8 mouse cellular contexts compared by ENCODE assay signal in genomic region chr7:125420190-125420589, GRCm38 (mm10). TPM values are rescaled to one million over a fixed set of nuclear protein-coding genes. Genes with fewer than 3 reads are reported as not detected.
A peak's percentile ranks its signal among the peaks of the same experiment; 100 is the strongest.
DNase-seq lines count a peak whose midpoint lies in the region; ATAC-seq and TF ChIP-seq lines count a peak whose summit lies in the region.

No protein-coding gene starts in this region.

- H3K27ac ChIP-seq in hindbrain, embryonic 11.5 days (ENCODE audit: low read depth, low read length) = no peak overlapping the region
- no peak overlapping the region for H3K27ac ChIP-seq in hindbrain, embryonic 13.5 days
- H3K27ac ChIP-seq in liver, embryonic 14.5 days = no peak overlapping the region

- no peak overlapping the region for H3K4me3 ChIP-seq in hindbrain, embryonic 11.5 days (ENCODE audit: low read depth, low read length)
- no peak overlapping the region for H3K4me3 ChIP-seq in hindbrain, embryonic 13.5 days
- H3K4me3 ChIP-seq in liver, embryonic 14.5 days (ENCODE audit: insufficient read depth in 1 of 2, low read depth in 2 of 2, low read length in 2 of 2) = no peak overlapping the region

- 64% methylated on average over 2 of the region's 2 CpGs for WGBS in hindbrain, embryonic 11.5 days
- 67% methylated on average over 2 of the region's 2 CpGs for WGBS in hindbrain, embryonic 13.5 days
- WGBS in liver, embryonic 14.5 days (ENCODE audit: insufficient replicate concordance) = 55% methylated on average over 2 of the region's 2 CpGs

- H3K4me2 ChIP-seq in hindbrain, embryonic 11.5 days (replicated peaks; ENCODE audit: low read depth, low read length) = no peak overlapping the region
- H3K4me2 ChIP-seq in hindbrain, embryonic 13.5 days = no peak overlapping the region
- no peak overlapping the region for H3K4me2 ChIP-seq in liver, embryonic 14.5 days (ENCODE audit: low read depth)

- no peak for ATAC-seq in hindbrain, embryonic 11.5 days (ENCODE audit: low FRiP score)
- no peak for ATAC-seq in hindbrain, embryonic 13.5 days (ENCODE audit: low FRiP score)
- ATAC-seq in liver, embryonic 14.5 days (ENCODE audit: insufficient read depth) = peak; percentile 31; the same call in 1 of the 2 replicates

- peak; percentile 52 for DNase-seq in hindbrain, embryonic 11.5 days (ENCODE audit: low spot score)
- DNase-seq in A20 (ENCODE audit: low read depth, low spot score) (peak; percentile 73), MEL-GATA-1-ER (ENCODE audit: extremely low read depth, low read depth) (peak; percentile 44)
- peak; percentile 21 to 35 for DNase-seq in cerebellum, postnatal 36 days
- DNase-seq in liver, embryonic 14.5 days (ENCODE audit: low read depth in 3 of 3, low spot score in 3 of 3) = peak in 2 of 3 experiments; percentile 35 to 43
- peak; percentile 44 to 76 for DNase-seq in spleen, adult 18-20 months
- DNase-seq in frontal cortex, postnatal 36 days (ENCODE audit: low spot score in 2 of 2) = no peak

- H3K9ac ChIP-seq in hindbrain, embryonic 11.5 days (ENCODE audit: low read depth, low read length) = no peak overlapping the region
- no peak overlapping the region for H3K9ac ChIP-seq in hindbrain, embryonic 13.5 days
- no peak overlapping the region for H3K9ac ChIP-seq in liver, embryonic 14.5 days (replicated peaks)

- H3K9me3 ChIP-seq in hindbrain, embryonic 11.5 days (ENCODE audit: control insufficient read depth, low read length) = no peaks in the 10 kb centered on the region
- no peaks in the 10 kb centered on the region for H3K9me3 ChIP-seq in hindbrain, embryonic 13.5 days
- no peaks in the 10 kb centered on the region for H3K9me3 ChIP-seq in liver, embryonic 14.5 days (ENCODE audit: control insufficient read depth, low read length)

- H3K36me3 ChIP-seq in hindbrain, embryonic 11.5 days (ENCODE audit: control insufficient read depth, insufficient read depth, low read length) = no peaks in the 10 kb centered on the region
- H3K36me3 ChIP-seq in hindbrain, embryonic 13.5 days = no peaks in the 10 kb centered on the region
- H3K36me3 ChIP-seq in liver, embryonic 14.5 days (replicated peaks; ENCODE audit: control insufficient read depth, insufficient read depth, low read depth) = no peaks in the 10 kb centered on the region

- no peak for TF ChIP-seq EP300 in liver, embryonic 14.5 days (IDR thresholded peaks at IDR 0.05; ENCODE audit: low read depth)

- no peaks in the 10 kb centered on the region for H3K4me1 ChIP-seq in hindbrain, embryonic 11.5 days (replicated peaks; ENCODE audit: control insufficient read depth, insufficient read depth, low read length)
- no peaks in the 10 kb centered on the region for H3K4me1 ChIP-seq in hindbrain, embryonic 13.5 days (replicated peaks)
- peaks cover 0 to 10% of the 10 kb centered on the region in 2 experiments; a peak in 3 of 4 replicates for H3K4me1 ChIP-seq in liver, embryonic 14.5 days (replicated peaks; ENCODE audit: control insufficient read depth in 2 of 2, insufficient read depth in 2 of 2, low read length in 1 of 2)

- H3K27me3 ChIP-seq in hindbrain, embryonic 11.5 days (ENCODE audit: control insufficient read depth, insufficient read depth, low read length) = no peaks in the 10 kb centered on the region
- H3K27me3 ChIP-seq in hindbrain, embryonic 13.5 days = no peaks in the 10 kb centered on the region
- no peaks in the 10 kb centered on the region for H3K27me3 ChIP-seq in liver, embryonic 14.5 days (ENCODE audit: control insufficient read depth, insufficient read depth, low read length)

- TF ChIP-seq CTCF in liver, embryonic 14.5 days (IDR thresholded peaks at IDR 0.05; ENCODE audit: low read depth) = peak; percentile 94

RNA-seq across cellular contexts. Expression of gene Kdm8, which starts 24.3 kb away (rescaled TPM):
- polyA plus RNA-seq in hindbrain, embryonic 11.5 days (2014; fragmentation: Nextera tagmentation; extraction: Ambion mirVana) = 8.3 and 10.9 TPM in 2 replicates
- polyA plus RNA-seq in hindbrain, embryonic 13.5 days (2015; fragmentation: Nextera tagmentation; extraction: Ambion mirVana) = 5.4 and 5.9 TPM in 2 replicates
- 5.7 and 6.1 TPM in 2 replicates for polyA plus RNA-seq in liver, embryonic 14.5 days (2012; rRNA removed)
- polyA plus RNA-seq in liver, embryonic 14.5 days (2014; fragmentation: Nextera tagmentation; extraction: Ambion mirVana) = 4.7 and 6.4 TPM in 2 replicates

Comparison
In these comparisons a context has a peak if more than half of its experiments do, and no peak if none do; other contexts are left out.
1. DNase-seq: peak in hindbrain, embryonic 11.5 days (single experiment), A20 (single experiment), MEL-GATA-1-ER (single experiment), cerebellum, postnatal 36 days (2 of 2), liver, embryonic 14.5 days (2 of 3) and spleen, adult 18-20 months (2 of 2); none in frontal cortex, postnatal 36 days (0 of 2).